Mouse (Mus musculus) limb, embryonic 12.5 days (tissue): ENCODE measurements around the gene Ech1. TPM values are rescaled to one million over a fixed set of nuclear protein-coding genes. Genes with fewer than 3 reads are reported as not detected.

ENCODE experiments used
- ATAC-seq: fragments of 200-750 bp; cut with Nextera tagmentation; 2 replicates; pipeline ENCODE4 v1.8.0; 2017; ENCODE audit warnings: low read depth, moderate TSS enrichment; ENCODE audit not compliant: insufficient number of reproducible peaks, insufficient read depth, low FRiP score, low TSS enrichment
- H3K27ac ChIP-seq: fragments of 300-500 bp; sonication (generic); 2 replicates; pipeline ENCODE4 v1.5.1; 2016; ENCODE audit warnings: mild to moderate bottlenecking, moderate library complexity
- H3K27me3 ChIP-seq: fragments of 300-500 bp; sonication (generic); 2 replicates; pipeline ENCODE4 v1.6.1; 2016; ENCODE audit warnings: mild to moderate bottlenecking, moderate library complexity
- H3K36me3 ChIP-seq: fragments of 300-500 bp; sonication (generic); 2 replicates; pipeline ENCODE4 v1.6.1; 2016; ENCODE audit warnings: mild to moderate bottlenecking, moderate library complexity
- H3K4me1 ChIP-seq: fragments of 300-500 bp; sonication (generic); replicated peaks from 2 replicates; pipeline ENCODE4 v1.6.1; 2016
- H3K4me2 ChIP-seq: fragments of 300-500 bp; sonication (generic); 2 replicates; pipeline ENCODE4 v1.6.1; 2016; ENCODE audit warnings: mild to moderate bottlenecking, moderate library complexity
- H3K4me3 ChIP-seq: fragments of 300-500 bp; sonication (generic); replicated peaks from 2 replicates; pipeline ENCODE4 v1.5.1; 2016; ENCODE audit warnings: mild to moderate bottlenecking
- H3K9ac ChIP-seq: fragments of 300-500 bp; sonication (generic); replicated peaks from 2 replicates; pipeline ENCODE4 v1.6.1; 2016; ENCODE audit warnings: mild to moderate bottlenecking, moderate library complexity
- H3K9me3 ChIP-seq: fragments of 300-500 bp; sonication (generic); 2 replicates; pipeline ENCODE4 v1.6.1; 2016; ENCODE audit warnings: mild to moderate bottlenecking, moderate library complexity
- WGBS: fragments of 180-500 bp; shearing (Covaris S2); methylation state at CpG from one replicate; pipeline ENCODE4 v1.1.7; 2016; 5-methylcytosine and 5-hydroxymethylcytosine counted together
- polyA plus RNA-seq: library from polyadenylated mRNA; unstranded; fragments of >200 nt; fragmentation: Nextera tagmentation; extraction: Ambion mirVana; gene quantifications from 2 replicates; pipeline ENCODE4 v1.2.1, GENCODE M21; 2016

Gene Ech1
- polyA plus RNA-seq, 1 experiment from 2014 or later: 111 TPM

DNA sequence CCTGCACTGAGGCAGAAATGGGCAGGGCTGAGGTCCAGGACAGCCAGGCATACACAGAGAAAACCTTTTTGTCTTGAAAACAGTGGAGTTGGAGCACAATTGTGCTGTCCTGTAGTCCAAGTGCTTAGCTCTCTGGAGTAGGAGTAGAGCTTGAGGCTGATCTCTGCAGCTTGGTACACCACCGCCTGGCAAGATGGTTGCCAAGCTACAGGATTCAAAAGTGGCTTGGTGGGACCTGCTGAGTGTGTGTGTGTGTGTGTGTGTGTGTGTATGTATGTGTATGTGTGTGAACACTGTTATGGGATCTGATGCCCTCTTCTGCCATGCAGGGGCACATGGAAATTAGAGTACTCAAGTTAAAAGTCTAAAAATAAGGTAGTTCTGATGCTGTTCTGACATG is 2.5 kb upstream of the Ech1 start:
- Histone ChIP-seq H3K4me1 (peaks cover 13% of the 10 kb centered on the region), H3K9me3 (no peaks in the 10 kb centered on the region), H3K4me2 (no peak overlapping the region), H3K9ac (no peak overlapping the region), H3K27ac (peak overlapping the region; percentile 25; the same call in 1 of the 2 replicates), H3K36me3 (peaks cover 61% of the 10 kb centered on the region), H3K4me3 (no peak overlapping the region), H3K27me3 (no peaks in the 10 kb centered on the region)
- no peak for ATAC-seq
- WGBS: 71% methylated on average over 1 of the region's 1 CpGs

DNA sequence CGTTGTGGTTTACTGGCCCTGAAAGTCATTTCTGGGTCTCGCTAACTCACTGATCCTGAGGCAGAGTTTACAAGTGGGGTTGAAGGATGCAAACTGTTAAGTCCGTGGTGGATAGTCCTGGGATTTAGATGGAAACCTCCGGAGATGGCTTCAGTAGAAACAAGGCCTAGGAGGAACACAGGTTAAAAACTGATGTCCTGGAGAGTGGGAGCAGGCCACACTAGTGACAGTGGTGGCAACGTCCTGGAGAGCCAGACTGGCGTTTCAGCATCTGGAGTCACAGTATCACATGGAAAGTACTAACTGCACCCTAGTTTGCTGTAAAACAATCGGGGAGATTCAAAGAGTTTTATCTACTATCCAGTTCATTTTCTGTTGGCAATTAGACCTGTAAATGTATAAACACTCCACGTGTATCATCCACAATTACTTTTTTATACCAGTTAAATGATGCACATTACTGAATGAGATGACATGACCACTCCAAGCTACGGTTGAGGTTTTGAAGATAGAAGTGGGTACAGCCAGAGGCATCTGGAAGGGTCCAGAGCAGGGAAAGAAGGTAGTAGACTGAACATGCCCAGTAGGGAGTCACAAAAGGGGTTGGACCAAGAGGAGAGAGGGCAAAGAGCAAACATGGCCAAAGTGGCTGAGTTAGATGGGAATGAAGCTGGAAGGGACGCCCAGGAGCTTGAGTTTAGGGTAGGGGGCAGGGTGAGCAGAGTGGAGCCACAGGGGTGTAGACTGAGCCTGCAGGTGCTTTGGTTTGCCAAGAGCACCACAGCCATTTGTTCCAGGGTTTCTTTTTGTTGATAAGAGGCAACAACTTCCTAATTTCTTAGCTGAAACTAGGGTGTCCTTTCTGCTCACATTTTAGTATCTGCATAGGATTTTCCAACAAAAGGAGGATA is 1.8 kb upstream of the Ech1 start:
- WGBS: 54% methylated on average over 10 of the region's 10 CpGs
- no peak overlapping the region for H3K4me2 ChIP-seq
- no peak overlapping the region for H3K4me3 ChIP-seq
- H3K36me3 ChIP-seq: peaks cover 54% of the 10 kb centered on the region
- no peaks in the 10 kb centered on the region for H3K27me3 ChIP-seq
- H3K9ac ChIP-seq: no peak overlapping the region
- no peak for ATAC-seq
- peaks cover 12% of the 10 kb centered on the region for H3K4me1 ChIP-seq
- no peaks in the 10 kb centered on the region for H3K9me3 ChIP-seq
- H3K27ac ChIP-seq: peak overlapping the region; percentile 25; the same call in 1 of the 2 replicates

DNA sequence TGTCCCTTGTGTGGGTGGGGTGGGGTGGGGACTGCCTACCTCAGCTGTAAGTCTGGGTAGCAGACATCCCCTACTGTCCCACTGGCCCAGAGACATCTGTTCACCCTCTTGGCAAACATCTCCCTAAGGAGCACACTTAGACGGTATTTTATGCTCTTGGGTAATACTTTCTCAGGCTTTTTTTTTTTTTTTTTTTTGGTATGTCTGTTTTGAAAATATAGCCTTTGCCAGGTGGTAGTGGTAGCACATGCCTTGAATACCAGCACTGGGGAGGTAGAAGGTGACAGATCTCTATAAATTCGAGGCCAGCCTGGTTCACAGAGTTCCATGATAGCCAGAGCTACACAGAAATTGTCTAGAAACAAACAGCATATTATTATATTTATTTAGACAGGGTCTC is 1.1 kb upstream of the Ech1 start:
- H3K27me3 ChIP-seq: no peaks in the 10 kb centered on the region
- peaks cover 53% of the 10 kb centered on the region for H3K36me3 ChIP-seq
- no peak for ATAC-seq
- no peak overlapping the region for H3K4me3 ChIP-seq
- H3K9ac ChIP-seq: no peak overlapping the region
- WGBS: 49% methylated on average over 2 of the region's 2 CpGs
- H3K4me2 ChIP-seq: no peak overlapping the region
- H3K4me1 ChIP-seq: peaks cover 12% of the 10 kb centered on the region
- H3K27ac ChIP-seq: peak overlapping the region; percentile 90
- no peaks in the 10 kb centered on the region for H3K9me3 ChIP-seq

DNA sequence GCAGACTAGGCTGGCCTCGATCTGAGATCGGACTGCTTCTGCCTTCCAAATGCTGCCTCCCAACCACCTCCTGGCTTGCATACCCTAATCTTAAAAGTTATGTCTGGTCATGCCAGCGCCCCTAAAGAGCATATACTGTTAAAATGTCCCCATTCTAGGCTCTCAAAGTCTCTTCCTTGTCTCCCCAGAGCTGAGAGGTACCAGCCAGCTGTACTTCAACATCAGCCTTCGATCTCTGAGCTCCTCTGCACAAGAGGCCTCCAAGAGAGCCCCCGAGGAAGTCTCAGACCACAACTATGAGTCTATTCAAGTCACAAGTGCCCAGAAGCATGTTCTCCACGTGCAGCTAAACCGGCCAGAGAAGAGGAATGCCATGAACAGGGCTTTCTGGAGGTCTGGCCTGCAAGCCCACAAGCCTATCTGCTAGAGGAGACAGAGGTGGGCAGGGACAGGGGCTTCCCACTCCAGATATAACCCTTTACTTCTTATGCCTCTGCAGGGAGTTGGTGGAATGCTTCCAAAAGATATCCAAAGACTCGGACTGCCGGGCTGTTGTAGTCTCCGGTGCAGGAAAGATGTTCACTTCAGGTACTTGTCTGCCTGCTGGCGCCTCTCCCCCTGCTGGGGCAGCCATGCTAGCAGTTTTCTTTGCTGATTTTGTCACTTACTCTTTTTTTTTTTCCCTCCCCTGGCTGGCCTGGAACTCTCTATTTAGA is 827 bp downstream of the Ech1 start:
- no peaks in the 10 kb centered on the region for H3K9me3 ChIP-seq
- WGBS: 65% methylated on average over 11 of the region's 11 CpGs
- H3K4me2 ChIP-seq: peak overlapping the region; percentile 62
- peak overlapping the region; percentile 46 for H3K4me3 ChIP-seq
- H3K27me3 ChIP-seq: no peaks in the 10 kb centered on the region
- peak overlapping the region; percentile 90 for H3K27ac ChIP-seq
- H3K9ac ChIP-seq: peak overlapping the region; percentile 66
- no peak for ATAC-seq
- H3K4me1 ChIP-seq: peaks cover 12% of the 10 kb centered on the region
- H3K36me3 ChIP-seq: peaks cover 49% of the 10 kb centered on the region

DNA sequence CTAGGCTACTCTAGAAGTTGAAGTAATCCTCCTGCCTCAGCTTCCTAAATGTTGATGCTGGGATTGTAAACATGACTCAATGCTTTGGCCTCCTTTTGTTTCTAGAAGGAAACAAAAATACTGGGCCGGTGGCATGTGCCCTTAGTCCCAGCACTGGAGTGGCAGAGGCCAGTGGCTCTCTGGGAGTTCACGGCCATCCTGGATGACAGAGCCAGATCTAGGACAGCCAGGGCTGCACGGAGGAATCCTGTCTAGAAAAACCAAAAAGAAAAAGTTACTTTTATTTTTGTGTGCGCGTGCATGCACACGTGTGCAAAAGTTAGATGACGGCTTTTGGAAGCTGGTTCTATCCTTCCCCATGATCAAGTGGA is 1.4 kb downstream of the Ech1 start:
- no peak overlapping the region for H3K4me3 ChIP-seq
- no peaks in the 10 kb centered on the region for H3K9me3 ChIP-seq
- peak overlapping the region; percentile 66; the same call in 1 of the 2 replicates for H3K9ac ChIP-seq
- H3K4me2 ChIP-seq: peak overlapping the region; percentile 62; the same call in 1 of the 2 replicates
- WGBS: 91% methylated on average over 7 of the region's 7 CpGs
- peaks cover 12% of the 10 kb centered on the region for H3K4me1 ChIP-seq
- H3K27ac ChIP-seq: 0 out of 2 replicates have a peak overlapping the region, but pooled peaks have one; percentile 12
- H3K36me3 ChIP-seq: peaks cover 49% of the 10 kb centered on the region
- ATAC-seq: no peak
- no peaks in the 10 kb centered on the region for H3K27me3 ChIP-seq

DNA sequence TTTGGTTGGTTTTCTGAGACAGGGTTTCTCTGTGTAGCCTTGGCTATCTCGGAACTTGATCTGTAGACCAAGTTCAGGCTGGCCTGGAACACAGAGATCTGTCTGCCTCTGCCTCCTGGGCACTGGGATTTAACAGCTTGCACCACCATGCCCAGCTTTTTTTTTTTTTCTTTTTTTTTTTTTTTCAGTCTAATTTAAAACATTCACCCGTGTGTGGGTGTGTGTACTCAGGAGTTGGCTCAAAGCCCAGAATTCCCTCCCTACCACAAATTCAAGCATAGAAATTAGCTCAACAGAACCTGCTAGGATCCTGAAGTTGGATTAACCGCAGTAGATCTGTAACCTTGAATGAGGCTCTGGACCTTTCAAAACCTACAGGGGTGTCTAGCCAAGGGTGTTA is 2.3 kb downstream of the Ech1 start:
- peaks cover 12% of the 10 kb centered on the region for H3K4me1 ChIP-seq
- no peak for ATAC-seq
- no peaks in the 10 kb centered on the region for H3K9me3 ChIP-seq
- H3K4me2 ChIP-seq: no peak overlapping the region
- 61% methylated on average over 3 of the region's 3 CpGs for WGBS
- H3K4me3 ChIP-seq: no peak overlapping the region
- H3K27me3 ChIP-seq: no peaks in the 10 kb centered on the region
- no peak overlapping the region for H3K27ac ChIP-seq
- no peak overlapping the region for H3K9ac ChIP-seq
- peaks cover 49% of the 10 kb centered on the region for H3K36me3 ChIP-seq

DNA sequence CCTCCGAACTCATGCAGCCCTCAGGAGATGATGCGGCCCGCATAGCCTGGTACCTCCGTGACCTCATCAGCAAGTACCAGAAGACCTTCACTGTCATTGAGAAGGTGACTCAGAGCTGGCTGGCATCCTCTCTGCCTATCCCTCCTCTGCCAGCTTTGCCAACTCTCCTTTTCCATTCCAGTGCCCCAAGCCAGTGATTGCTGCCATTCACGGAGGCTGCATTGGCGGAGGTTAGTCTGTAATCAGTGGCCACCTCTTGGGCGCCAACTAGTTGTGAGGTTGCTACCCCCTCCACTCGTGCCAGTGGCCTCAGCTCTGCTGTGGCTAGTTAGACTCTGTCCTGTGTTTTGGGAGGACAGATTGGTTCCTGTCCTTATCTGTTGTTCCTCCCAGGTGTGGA is 4.8 kb downstream of the Ech1 start:
- no peak for ATAC-seq
- 92% methylated on average over 8 of the region's 8 CpGs for WGBS

DNA sequence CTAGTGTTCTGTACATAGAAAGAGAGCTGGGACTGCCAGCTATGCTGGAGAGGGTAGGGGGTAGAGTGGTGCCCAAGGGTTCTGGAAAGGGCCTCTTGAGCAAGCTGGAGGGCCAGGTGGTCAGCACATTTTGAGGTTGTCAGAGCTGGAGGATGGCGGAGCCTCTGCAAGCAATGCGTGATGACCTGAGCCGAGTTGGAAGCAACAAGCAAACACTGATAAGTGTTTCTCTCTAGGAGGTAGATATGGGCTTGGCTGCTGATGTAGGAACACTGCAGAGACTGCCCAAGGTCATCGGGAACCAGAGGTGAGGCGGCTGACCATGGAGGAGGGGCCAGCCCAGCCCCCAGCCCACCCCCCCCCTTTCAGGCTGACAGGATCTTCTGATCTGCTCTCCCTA is 6.0 kb downstream of the Ech1 start:
- Histone ChIP-seq H3K27ac (no peak overlapping the region), H3K9ac (no peak overlapping the region), H3K4me3 (no peak overlapping the region), H3K4me2 (no peak overlapping the region), H3K36me3 (peaks cover 42% of the 10 kb centered on the region), H3K27me3 (no peaks in the 10 kb centered on the region), H3K4me1 (peaks cover 3% of the 10 kb centered on the region), H3K9me3 (no peaks in the 10 kb centered on the region)
- ATAC-seq: no peak
- 90% methylated on average over 5 of the region's 5 CpGs for WGBS

More for the DNA sequence above, 4.8 kb downstream of the Ech1 start:
- no peaks in the 10 kb centered on the region for H3K27me3 ChIP-seq
- no peak overlapping the region for H3K9ac ChIP-seq
- H3K36me3 ChIP-seq: peaks cover 42% of the 10 kb centered on the region
- H3K9me3 ChIP-seq: no peaks in the 10 kb centered on the region
- H3K4me3 ChIP-seq: no peak overlapping the region
- no peak overlapping the region for H3K4me2 ChIP-seq
- no peak overlapping the region for H3K27ac ChIP-seq
- H3K4me1 ChIP-seq: peaks cover 9% of the 10 kb centered on the region

DNA sequence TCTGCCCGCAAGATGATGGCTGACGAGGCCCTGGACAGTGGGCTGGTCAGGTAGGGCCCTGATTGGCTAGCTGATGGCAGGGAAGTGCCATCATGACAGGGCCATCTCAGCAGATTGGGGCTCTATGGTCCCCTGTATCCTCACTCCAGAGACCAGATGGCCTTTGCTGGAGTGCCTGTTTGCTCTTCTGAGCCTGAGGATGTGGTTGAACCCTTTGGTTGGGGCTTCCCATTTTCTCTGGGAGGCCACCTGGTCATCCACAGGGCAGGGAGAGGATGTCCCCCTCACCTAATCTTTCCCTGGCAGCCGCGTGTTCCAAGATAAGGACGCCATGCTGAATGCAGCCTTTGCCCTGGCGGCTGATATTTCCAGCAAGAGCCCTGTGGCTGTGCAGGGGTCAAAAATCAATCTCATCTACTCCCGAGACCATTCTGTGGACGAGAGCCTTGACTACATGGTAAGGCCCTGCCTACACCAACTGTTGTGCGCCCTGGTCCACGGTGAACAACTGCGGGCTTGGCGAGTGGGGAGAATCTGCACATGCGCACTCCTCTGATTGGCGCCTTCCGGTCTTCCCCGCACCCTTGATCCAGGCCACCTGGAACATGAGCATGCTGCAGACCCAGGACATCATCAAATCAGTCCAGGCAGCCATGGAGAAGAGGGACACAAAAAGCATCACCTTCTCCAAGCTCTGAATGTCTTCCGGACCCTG is 6.6 kb downstream of the Ech1 start:
- 91% methylated on average over 17 of the region's 17 CpGs for WGBS
- Histone ChIP-seq H3K27me3 (no peaks in the 10 kb centered on the region), H3K4me1 (0 out of 2 replicates have a peak, but pooled peaks cover 2% of the 10 kb centered on the region), H3K9me3 (no peaks in the 10 kb centered on the region), H3K9ac (no peak overlapping the region), H3K4me3 (no peak overlapping the region), H3K36me3 (peaks cover 38% of the 10 kb centered on the region), H3K4me2 (no peak overlapping the region), H3K27ac (no peak overlapping the region)
- ATAC-seq: no peak

DNA sequence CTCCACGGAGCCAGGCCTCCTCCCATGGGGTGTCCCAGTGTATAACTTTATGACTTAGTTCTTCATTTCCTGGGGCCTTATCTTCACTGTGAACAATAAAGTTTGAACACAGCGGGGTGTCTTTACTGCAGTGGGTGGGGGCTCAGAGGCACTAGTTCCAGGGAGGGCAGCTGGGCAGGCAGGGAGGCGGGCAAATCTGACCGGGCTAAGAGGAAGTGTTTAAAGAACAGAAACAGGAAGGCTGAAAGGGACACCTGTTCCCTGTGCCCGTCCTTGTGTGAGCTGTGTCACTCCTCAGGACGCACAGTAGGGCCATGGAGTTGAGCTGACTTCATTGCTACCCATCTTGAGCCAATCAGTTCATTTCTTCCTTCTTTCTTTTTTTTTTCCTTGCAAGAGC is 7.1 kb downstream of the Ech1 start:
- Histone ChIP-seq H3K36me3 (peaks cover 38% of the 10 kb centered on the region), H3K27ac (no peak overlapping the region), H3K27me3 (no peaks in the 10 kb centered on the region), H3K9me3 (no peaks in the 10 kb centered on the region), H3K4me3 (no peak overlapping the region), H3K4me1 (0 out of 2 replicates have a peak, but pooled peaks cover 2% of the 10 kb centered on the region), H3K9ac (no peak overlapping the region), H3K4me2 (no peak overlapping the region)
- 73% methylated on average over 6 of the region's 6 CpGs for WGBS
- no peak for ATAC-seq
